Mouse (Mus musculus) liver, embryonic 16.5 days (tissue): ENCODE measurements at regions not wholly inside any gene's neighbourhood (a gene's known extent, or its start where the extent isn't known, plus 50 kb on each side); places are given as distances from the start of the nearest gene placed in this dataset.
A peak's percentile ranks its signal among the peaks of the same experiment; 100 is the strongest.

Experiments used
- ATAC-seq: fragments of 200-750 bp; cut with Nextera tagmentation; 2 replicates; pipeline ENCODE4 v1.8.0; 2017; ENCODE audit warnings: low read depth, mild to moderate bottlenecking, moderate number of reproducible peaks, moderate library complexity
- H3K27ac ChIP-seq: fragments of 300-500 bp; sonication (generic); 2 replicates; pipeline ENCODE4 v1.5.1; 2014; ENCODE audit warnings: mild to moderate bottlenecking, low read length
- H3K27me3 ChIP-seq: fragments of 300-500 bp; sonication (generic); 2 replicates; pipeline ENCODE4 v1.6.1; 2014; ENCODE audit warnings: low read depth, low read length, mixed read lengths; ENCODE audit not compliant: control insufficient read depth, insufficient read depth
- H3K36me3 ChIP-seq: fragments of 300-500 bp; sonication (generic); 2 replicates; pipeline ENCODE4 v1.6.1; 2014; ENCODE audit warnings: mild to moderate bottlenecking; ENCODE audit not compliant: control insufficient read depth, insufficient read depth
- H3K4me1 ChIP-seq: fragments of 300-500 bp; sonication (generic); 2 replicates; pipeline ENCODE4 v1.6.1; 2014; ENCODE audit warnings: low read depth, low read length, mixed read lengths; ENCODE audit not compliant: control insufficient read depth
- H3K4me2 ChIP-seq: fragments of 300-500 bp; sonication (generic); 2 replicates; pipeline ENCODE4 v1.6.1; 2014; ENCODE audit warnings: low read depth, low read length, mixed read lengths
- H3K4me3 ChIP-seq: fragments of 300-500 bp; sonication (generic); 2 replicates; pipeline ENCODE4 v1.5.1; 2014; ENCODE audit warnings: low read depth, mild to moderate bottlenecking, low read length
- H3K9ac ChIP-seq: fragments of 300-500 bp; sonication (generic); 2 replicates; pipeline ENCODE4 v1.6.1; 2014; ENCODE audit warnings: low read depth, low read length
- H3K9me3 ChIP-seq: fragments of 300-500 bp; sonication (generic); replicated peaks from 2 replicates; pipeline ENCODE4 v1.6.1; 2016; ENCODE audit warnings: low read length; ENCODE audit not compliant: control insufficient read depth
- WGBS: fragments of 180-500 bp; shearing (Covaris S2); extraction: QIAGEN DNeasy Blood & Tissue Kit; methylation state at CpG from one replicate; pipeline ENCODE4 v1.1.7; 2014; ENCODE audit not compliant: insufficient replicate concordance; 5-methylcytosine and 5-hydroxymethylcytosine counted together

DNA sequence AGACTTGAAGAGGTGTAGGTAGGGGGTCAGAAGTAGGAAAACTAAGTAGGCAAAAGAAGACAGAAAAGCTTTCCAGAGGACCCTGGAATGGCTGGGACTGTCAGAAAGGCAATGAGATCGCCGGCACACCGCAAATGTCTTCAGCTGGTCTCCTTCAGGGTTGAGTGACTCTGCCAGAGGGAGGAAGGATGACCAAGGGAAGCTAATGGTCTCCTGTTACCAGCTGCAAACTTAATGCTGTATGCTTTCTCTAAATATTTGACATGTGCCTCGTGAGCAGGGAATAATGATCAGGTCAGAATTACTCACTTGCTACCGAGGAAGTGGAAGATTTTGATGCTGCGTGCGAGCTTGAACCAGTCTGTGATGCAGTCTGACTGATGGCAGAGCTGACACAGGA, 125.2 kb upstream of the Syt6 start:
- Histone ChIP-seq H3K36me3 (no peaks in the 10 kb centered on the region), H3K27ac (no peak overlapping the region), H3K4me3 (no peak overlapping the region), H3K9ac (no peak overlapping the region), H3K4me2 (no peak overlapping the region), H3K4me1 (no peaks in the 10 kb centered on the region), H3K9me3 (no peaks in the 10 kb centered on the region), H3K27me3 (no peaks in the 10 kb centered on the region)
- no peak for ATAC-seq
- 58% methylated on average over 7 of the region's 7 CpGs for WGBS

DNA sequence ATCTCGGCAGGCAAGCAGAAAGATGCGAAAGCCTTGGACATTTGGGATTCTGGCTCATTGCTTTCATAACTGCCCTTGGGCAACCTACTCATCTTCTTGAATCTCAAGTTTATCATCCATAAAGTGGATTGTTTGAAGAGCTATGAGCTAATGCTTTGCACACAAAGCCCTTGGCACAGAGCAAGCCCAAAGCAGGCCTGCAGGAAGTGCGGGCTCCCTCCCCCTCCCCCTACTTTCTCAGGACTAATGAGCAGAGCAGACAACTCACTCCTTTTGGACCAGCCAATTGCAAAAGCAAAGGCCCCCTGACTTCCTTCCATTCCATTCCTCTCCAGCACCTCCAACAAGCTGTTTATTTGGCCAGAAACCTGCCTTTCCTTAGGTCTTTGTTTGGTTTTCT, 123.1 kb upstream of the Syt6 start:
- no peak overlapping the region for H3K9ac ChIP-seq
- H3K9me3 ChIP-seq = no peaks in the 10 kb centered on the region
- no peak overlapping the region for H3K4me2 ChIP-seq
- ATAC-seq = no peak
- H3K36me3 ChIP-seq = no peaks in the 10 kb centered on the region
- H3K4me3 ChIP-seq = no peak overlapping the region
- WGBS = 65% methylated on average over 3 of the region's 3 CpGs
- no peak overlapping the region for H3K27ac ChIP-seq
- H3K27me3 ChIP-seq = no peaks in the 10 kb centered on the region
- H3K4me1 ChIP-seq = no peaks in the 10 kb centered on the region

- H3K4me2 ChIP-seq = no peak overlapping the region
- no peaks in the 10 kb centered on the region for H3K36me3 ChIP-seq
- 46% methylated on average over 4 of the region's 4 CpGs for WGBS
- H3K27me3 ChIP-seq = no peaks in the 10 kb centered on the region
- H3K27ac ChIP-seq = no peak overlapping the region
- H3K9me3 ChIP-seq = no peaks in the 10 kb centered on the region
- no peak overlapping the region for H3K9ac ChIP-seq
- H3K4me1 ChIP-seq = no peaks in the 10 kb centered on the region; the same call in 1 of the 2 replicates
- ATAC-seq = no peak
- H3K4me3 ChIP-seq = no peak overlapping the region
Measured at GRCm38 (mm10) chr3:103463760-103464159, 111.3 kb upstream of the Syt6 start.

DNA sequence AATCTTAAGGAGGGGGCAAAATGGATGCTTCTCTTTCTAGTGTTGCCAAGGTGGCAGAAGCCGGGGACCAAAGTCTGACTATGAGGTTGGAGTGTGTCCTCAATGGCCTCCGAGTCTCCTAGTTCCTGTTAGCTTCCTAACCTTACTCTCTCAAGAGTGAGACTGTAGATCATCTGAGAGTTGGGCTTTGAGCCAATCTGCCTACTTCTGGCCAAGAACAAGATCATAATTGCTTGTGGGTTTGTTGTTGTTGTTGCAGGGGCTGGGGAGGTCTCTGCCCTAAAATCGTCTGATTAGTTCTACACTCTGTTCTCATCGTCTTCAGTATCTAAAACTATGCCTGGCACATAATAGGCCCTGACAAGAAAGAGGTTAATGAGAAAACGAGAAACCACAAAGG, 110.8 kb upstream of the Syt6 start:
- WGBS = 33% methylated on average over 5 of the region's 5 CpGs
- H3K4me3 ChIP-seq = no peak overlapping the region
- no peak for ATAC-seq

GRCm38 (mm10) chr3:103464729-103465128, 110.3 kb upstream of the Syt6 start:
- no peaks in the 10 kb centered on the region; the same call in 1 of the 2 replicates for H3K4me1 ChIP-seq
- no peak overlapping the region for H3K4me3 ChIP-seq
- H3K36me3 ChIP-seq = no peaks in the 10 kb centered on the region
- no peak overlapping the region for H3K9ac ChIP-seq
- ATAC-seq = peak; percentile 66
- WGBS = 46% methylated on average over 4 of the region's 4 CpGs
- H3K4me2 ChIP-seq = peak overlapping the region; percentile 27
- no peaks in the 10 kb centered on the region for H3K27me3 ChIP-seq
- H3K27ac ChIP-seq = no peak overlapping the region
- H3K9me3 ChIP-seq = no peaks in the 10 kb centered on the region

More for the DNA sequence above, 110.8 kb upstream of the Syt6 start:
- H3K27ac ChIP-seq = no peak overlapping the region
- H3K27me3 ChIP-seq = no peaks in the 10 kb centered on the region
- no peaks in the 10 kb centered on the region for H3K9me3 ChIP-seq
- H3K9ac ChIP-seq = no peak overlapping the region
- no peaks in the 10 kb centered on the region for H3K36me3 ChIP-seq
- H3K4me2 ChIP-seq = no peak overlapping the region
- no peaks in the 10 kb centered on the region; the same call in 1 of the 2 replicates for H3K4me1 ChIP-seq

GRCm38 (mm10) chr3:103465132-103465690, 109.8 kb upstream of the Syt6 start:
- no peak overlapping the region for H3K4me3 ChIP-seq
- H3K9ac ChIP-seq = no peak overlapping the region
- H3K27me3 ChIP-seq = no peaks in the 10 kb centered on the region
- peak overlapping the region; percentile 27 for H3K4me2 ChIP-seq
- no peaks in the 10 kb centered on the region for H3K9me3 ChIP-seq
- 48% methylated on average over 7 of the region's 7 CpGs for WGBS
- no peak overlapping the region for H3K27ac ChIP-seq
- no peaks in the 10 kb centered on the region; the same call in 1 of the 2 replicates for H3K4me1 ChIP-seq
- ATAC-seq = no peak
- no peaks in the 10 kb centered on the region for H3K36me3 ChIP-seq

- Histone ChIP-seq H3K9me3 (no peaks in the 10 kb centered on the region), H3K4me3 (no peak overlapping the region), H3K36me3 (no peaks in the 10 kb centered on the region), H3K27me3 (no peaks in the 10 kb centered on the region), H3K4me2 (no peak overlapping the region), H3K27ac (no peak overlapping the region), H3K4me1 (no peaks in the 10 kb centered on the region; the same call in 1 of the 2 replicates), H3K9ac (no peak overlapping the region)
- WGBS = 43% methylated on average over 2 of the region's 2 CpGs
- no peak for ATAC-seq
Measured at GRCm38 (mm10) chr3:103465948-103466347, 109.1 kb upstream of the Syt6 start.

- Histone ChIP-seq H3K9me3 (no peaks in the 10 kb centered on the region), H3K27ac (no peak overlapping the region), H3K4me1 (no peaks in the 10 kb centered on the region), H3K27me3 (no peaks in the 10 kb centered on the region), H3K36me3 (no peaks in the 10 kb centered on the region), H3K4me2 (no peak overlapping the region), H3K4me3 (no peak overlapping the region), H3K9ac (no peak overlapping the region)
- WGBS = 77% methylated on average over 15 of the region's 15 CpGs
- no peak for ATAC-seq
Measured at GRCm38 (mm10) chr3:103470586-103471400, 104.2 kb upstream of the Syt6 start.

DNA sequence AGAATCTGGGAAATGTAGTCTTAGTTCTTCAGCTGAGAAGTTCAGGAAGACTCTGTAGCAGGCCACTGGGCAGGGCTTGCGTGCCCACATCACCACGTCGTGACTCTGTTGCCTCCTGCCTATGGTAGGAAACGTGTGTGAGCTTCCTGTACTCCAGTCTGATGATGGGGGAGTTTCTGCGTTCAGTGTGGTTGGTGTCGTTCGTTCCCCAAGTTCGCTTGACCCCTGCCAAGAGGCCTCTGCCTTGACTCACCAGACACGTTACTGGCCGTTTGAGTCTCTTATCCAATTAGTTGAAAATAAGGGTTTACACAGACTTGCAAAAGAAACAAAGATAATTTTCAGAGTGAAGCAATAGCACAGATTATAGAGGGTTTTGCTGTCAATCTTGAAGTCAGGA, 102.4 kb upstream of the Syt6 start:
- ATAC-seq = no peak
- 47% methylated on average over 10 of the region's 10 CpGs for WGBS
- H3K4me1 ChIP-seq = no peaks in the 10 kb centered on the region

More for the DNA sequence above, 102.4 kb upstream of the Syt6 start:
- no peaks in the 10 kb centered on the region for H3K9me3 ChIP-seq
- no peaks in the 10 kb centered on the region for H3K27me3 ChIP-seq
- H3K27ac ChIP-seq = no peak overlapping the region
- no peak overlapping the region for H3K4me2 ChIP-seq
- no peak overlapping the region for H3K9ac ChIP-seq
- no peak overlapping the region for H3K4me3 ChIP-seq
- H3K36me3 ChIP-seq = no peaks in the 10 kb centered on the region
